Mouse (Mus musculus): ENCODE measurements around the gene Cgnl1.
A peak's percentile ranks its signal among the peaks of the same experiment; 100 is the strongest.
"Not testable (repeated sequence)": the region's sequence is repeated elsewhere in the genome, so short reads cannot be mapped to it uniquely, and the experiment has no call there.

Cgnl1 gene

GRCm38 (mm10) chr9:71620116-71620515 is 151.3 kb downstream of the Cgnl1 start:
- not testable (repeated sequence) for DNase-seq

- peak; percentile 55 for DNase-seq
These were observed 154.0 kb downstream of the Cgnl1 start for GRCm38 (mm10) chr9:71617363-71617762.

GRCm38 (mm10) chr9:71616185-71616584 is 155.2 kb downstream of the Cgnl1 start:
- peak; percentile 76 for DNase-seq

GRCm38 (mm10) chr9:71614643-71615042 is 156.8 kb downstream of the Cgnl1 start:
- DNase-seq = peak; percentile 54

GRCm38 (mm10) chr9:71612981-71613380 is 158.4 kb downstream of the Cgnl1 start:
- peak; percentile 24 for DNase-seq

GRCm38 (mm10) chr9:71611876-71612275 is 159.5 kb downstream of the Cgnl1 start:
- no peak for DNase-seq

GRCm38 (mm10) chr9:71609010-71609409 is 162.4 kb downstream of the Cgnl1 start:
- DNase-seq = no peak

- DNase-seq = peak; percentile 28
These were observed 164.9 kb downstream of the Cgnl1 start for GRCm38 (mm10) chr9:71606296-71607057.

GRCm38 (mm10) chr9:71604914-71605635 is 166.3 kb downstream of the Cgnl1 start:
- no peak for DNase-seq

- DNase-seq = no peak
These were observed 171.5 kb downstream of the Cgnl1 start for GRCm38 (mm10) chr9:71599861-71600260.

- no peak for DNase-seq
These were observed 174.5 kb downstream of the Cgnl1 start for GRCm38 (mm10) chr9:71596888-71597287.

- DNase-seq = no peak
These were observed 178.7 kb downstream of the Cgnl1 start for GRCm38 (mm10) chr9:71592577-71593285.

- peak; percentile 88 for DNase-seq
These were observed 179.4 kb downstream of the Cgnl1 start, which contains the start of gene Myzap for GRCm38 (mm10) chr9:71591938-71592548. Gene Myzap (minus strand): TSS chr9:71592360.

GRCm38 (mm10) chr9:71591106-71591505 is 180.3 kb downstream of the Cgnl1 start:
- no peak for DNase-seq

GRCm38 (mm10) chr9:71589771-71590170 is 181.6 kb downstream of the Cgnl1 start:
- DNase-seq = no peak

- DNase-seq = no peak
These were observed 182.3 kb downstream of the Cgnl1 start for GRCm38 (mm10) chr9:71588930-71589592.

GRCm38 (mm10) chr9:71586408-71586807 is 185.0 kb downstream of the Cgnl1 start:
- no peak for DNase-seq

GRCm38 (mm10) chr9:71582771-71583170 is 188.6 kb downstream of the Cgnl1 start:
- no peak for DNase-seq

- DNase-seq = no peak
These were observed 192.4 kb downstream of the Cgnl1 start for GRCm38 (mm10) chr9:71578896-71579564.

All from liver (tissue).